Mouse (Mus musculus): ENCODE measurements around the gene Csnk2a1.
"Not testable (repeated sequence)": the region's sequence is repeated elsewhere in the genome, so short reads cannot be mapped to it uniquely, and the experiment has no call there.

Csnk2a1 gene

GRCm38 (mm10) chr2:152227051-152227481 lies 427 bp downstream of the Csnk2a1 start:
- in situ Hi-C loops (cut with MboI; ENCODE audit: low sequenced_read_pairs) = no loop called here

- in situ Hi-C loops (cut with MboI; ENCODE audit: low sequenced_read_pairs) = no loop called here
These were observed 3.4 kb downstream of the Csnk2a1 start for GRCm38 (mm10) chr2:152230046-152230445.

- in situ Hi-C loops (cut with MboI; ENCODE audit: low sequenced_read_pairs) = no loop called here
These were observed 11.3 kb downstream of the Csnk2a1 start for GRCm38 (mm10) chr2:152237926-152238325.

GRCm38 (mm10) chr2:152240580-152240979 lies 13.9 kb downstream of the Csnk2a1 start:
- in situ Hi-C loops (cut with MboI; ENCODE audit: low sequenced_read_pairs) = no loop called here

GRCm38 (mm10) chr2:152247213-152247612 lies 20.6 kb downstream of the Csnk2a1 start:
- in situ Hi-C loops (cut with MboI; ENCODE audit: low sequenced_read_pairs) = no loop called here

- in situ Hi-C loops (cut with MboI; ENCODE audit: low sequenced_read_pairs) = no loop called here
These were observed 23.9 kb downstream of the Csnk2a1 start for GRCm38 (mm10) chr2:152250511-152250910.

GRCm38 (mm10) chr2:152259739-152260138 lies 33.1 kb downstream of the Csnk2a1 start:
- in situ Hi-C loops (cut with MboI; ENCODE audit: low sequenced_read_pairs) = no loop called here

- in situ Hi-C loops (cut with MboI; ENCODE audit: low sequenced_read_pairs) = no loop called here
These were observed 47.0 kb downstream of the Csnk2a1 start for GRCm38 (mm10) chr2:152273639-152274038.

GRCm38 (mm10) chr2:152281407-152281806 lies 54.8 kb downstream of the Csnk2a1 start:
- in situ Hi-C loops (cut with MboI; ENCODE audit: low sequenced_read_pairs) = no loop called here

- in situ Hi-C loops (cut with MboI; ENCODE audit: low sequenced_read_pairs) = no loop called here
These were observed 60.9 kb downstream of the Csnk2a1 start for GRCm38 (mm10) chr2:152287560-152287959.

GRCm38 (mm10) chr2:152288046-152288445 lies 61.4 kb downstream of the Csnk2a1 start:
- in situ Hi-C loops (cut with MboI; ENCODE audit: low sequenced_read_pairs) = no loop called here

GRCm38 (mm10) chr2:152289623-152290022 lies 63.0 kb downstream of the Csnk2a1 start:
- in situ Hi-C loops (cut with MboI; ENCODE audit: low sequenced_read_pairs) = not testable (repeated sequence)

GRCm38 (mm10) chr2:152292475-152292874 lies 65.8 kb downstream of the Csnk2a1 start:
- in situ Hi-C loops (cut with MboI; ENCODE audit: low sequenced_read_pairs) = no loop called here

- in situ Hi-C loops (cut with MboI; ENCODE audit: low sequenced_read_pairs) = no loop called here
These were observed 66.6 kb downstream of the Csnk2a1 start for GRCm38 (mm10) chr2:152293179-152293726.

GRCm38 (mm10) chr2:152293727-152294475 lies 67.3 kb downstream of the Csnk2a1 start, which contains the start of gene Tbc1d20:
Tbc1d20 (plus strand) TSS chr2:152293828.
- in situ Hi-C loops (cut with MboI; ENCODE audit: low sequenced_read_pairs) = no loop called here

GRCm38 (mm10) chr2:152294541-152294940 lies 67.9 kb downstream of the Csnk2a1 start:
- in situ Hi-C loops (cut with MboI; ENCODE audit: low sequenced_read_pairs) = no loop called here

- in situ Hi-C loops (cut with MboI; ENCODE audit: low sequenced_read_pairs) = no loop called here
These were observed 76.2 kb downstream of the Csnk2a1 start for GRCm38 (mm10) chr2:152302862-152303261.

- in situ Hi-C loops (cut with MboI; ENCODE audit: low sequenced_read_pairs) = no loop called here
These were observed 77.1 kb downstream of the Csnk2a1 start for GRCm38 (mm10) chr2:152303781-152304180.

GRCm38 (mm10) chr2:152305480-152305879 lies 78.8 kb downstream of the Csnk2a1 start:
- in situ Hi-C loops (cut with MboI; ENCODE audit: low sequenced_read_pairs) = no loop called here

GRCm38 (mm10) chr2:152307186-152307585 lies 80.5 kb downstream of the Csnk2a1 start:
- in situ Hi-C loops (cut with MboI; ENCODE audit: low sequenced_read_pairs) = no loop called here

- in situ Hi-C loops (cut with MboI; ENCODE audit: low sequenced_read_pairs) = no loop called here
These were observed 86.4 kb downstream of the Csnk2a1 start for GRCm38 (mm10) chr2:152312996-152313395.

GRCm38 (mm10) chr2:152313926-152314325 lies 87.3 kb downstream of the Csnk2a1 start:
- in situ Hi-C loops (cut with MboI; ENCODE audit: low sequenced_read_pairs) = no loop called here

All from CH12F3 (cell line).